Mouse (Mus musculus) embryonic facial prominence, embryonic 11.5 days (tissue): ENCODE results near the gene Tnip3. TPM values are rescaled to one million over a fixed set of nuclear protein-coding genes. Genes with fewer than 3 reads are reported as not detected.
A peak's percentile ranks its signal among the peaks of the same experiment; 100 is the strongest.

ENCODE experiments used
- ATAC-seq: fragments of 200-750 bp; cut with Nextera tagmentation; replicated peaks from 2 replicates; pipeline ENCODE4 v1.8.0; 2017; ENCODE audit warnings: low read depth; ENCODE audit not compliant: insufficient number of reproducible peaks, low FRiP score, low TSS enrichment
- DNase-seq: peaks from one replicate; pipeline ENCODE4 v3.0.0-alpha.2; 2015; ENCODE audit warnings: low spot score
- H3K27ac ChIP-seq: fragments of 300-500 bp; sonication (generic); replicated peaks from 2 replicates; pipeline ENCODE4 v1.5.1; 2014; ENCODE audit warnings: mild to moderate bottlenecking, low read depth, low read length, control low read depth
- H3K27me3 ChIP-seq: fragments of 300-500 bp; sonication (generic); 2 replicates; pipeline ENCODE4 v1.6.1; 2014; ENCODE audit warnings: mild to moderate bottlenecking, low read length, moderate library complexity, mixed read lengths; ENCODE audit not compliant: control insufficient read depth, insufficient read depth
- H3K36me3 ChIP-seq: fragments of 300-500 bp; sonication (generic); replicated peaks from 2 replicates; pipeline ENCODE4 v1.6.1; 2014; ENCODE audit warnings: low read depth, mild to moderate bottlenecking, low read length, moderate library complexity, mixed read lengths; ENCODE audit not compliant: control insufficient read depth, insufficient read depth
- H3K4me1 ChIP-seq: fragments of 300-500 bp; sonication (generic); 2 replicates; pipeline ENCODE4 v1.6.1; 2014; ENCODE audit warnings: low read length, mixed read lengths; ENCODE audit not compliant: control insufficient read depth, insufficient read depth
- H3K4me2 ChIP-seq: fragments of 300-500 bp; sonication (generic); 2 replicates; pipeline ENCODE4 v1.6.1; 2014; ENCODE audit warnings: low read depth, mild to moderate bottlenecking, control low read depth, low read length, moderate library complexity
- H3K4me3 ChIP-seq: fragments of 300-500 bp; sonication (generic); 2 replicates; pipeline ENCODE4 v1.5.1; 2014; ENCODE audit warnings: low read depth, low read length, control low read depth
- H3K9ac ChIP-seq: fragments of 300-500 bp; sonication (generic); replicated peaks from 2 replicates; pipeline ENCODE4 v1.6.1; 2014; ENCODE audit warnings: mild to moderate bottlenecking, control low read depth, low read length
- H3K9me3 ChIP-seq: fragments of 300-500 bp; sonication (generic); replicated peaks from 2 replicates; pipeline ENCODE4 v1.6.1; 2016; ENCODE audit warnings: mild to moderate bottlenecking, low read length, inconsistent platforms, mixed read lengths; ENCODE audit not compliant: control insufficient read depth
- WGBS: fragments of 180-500 bp; shearing (Covaris S2); extraction: QIAGEN DNeasy Blood & Tissue Kit; methylation state at CpG from one replicate; pipeline ENCODE4 v1.1.7; 2014; 5-methylcytosine and 5-hydroxymethylcytosine counted together
- polyA plus RNA-seq: library from polyadenylated mRNA; unstranded; fragments of >200 nt; fragmentation: Nextera tagmentation; extraction: Ambion mirVana; gene quantifications from 2 replicates; pipeline ENCODE4 v1.2.1, GENCODE M21; 2014

Gene Tnip3
- polyA plus RNA-seq, 1 experiment from 2014 or later: not detected

DNA sequence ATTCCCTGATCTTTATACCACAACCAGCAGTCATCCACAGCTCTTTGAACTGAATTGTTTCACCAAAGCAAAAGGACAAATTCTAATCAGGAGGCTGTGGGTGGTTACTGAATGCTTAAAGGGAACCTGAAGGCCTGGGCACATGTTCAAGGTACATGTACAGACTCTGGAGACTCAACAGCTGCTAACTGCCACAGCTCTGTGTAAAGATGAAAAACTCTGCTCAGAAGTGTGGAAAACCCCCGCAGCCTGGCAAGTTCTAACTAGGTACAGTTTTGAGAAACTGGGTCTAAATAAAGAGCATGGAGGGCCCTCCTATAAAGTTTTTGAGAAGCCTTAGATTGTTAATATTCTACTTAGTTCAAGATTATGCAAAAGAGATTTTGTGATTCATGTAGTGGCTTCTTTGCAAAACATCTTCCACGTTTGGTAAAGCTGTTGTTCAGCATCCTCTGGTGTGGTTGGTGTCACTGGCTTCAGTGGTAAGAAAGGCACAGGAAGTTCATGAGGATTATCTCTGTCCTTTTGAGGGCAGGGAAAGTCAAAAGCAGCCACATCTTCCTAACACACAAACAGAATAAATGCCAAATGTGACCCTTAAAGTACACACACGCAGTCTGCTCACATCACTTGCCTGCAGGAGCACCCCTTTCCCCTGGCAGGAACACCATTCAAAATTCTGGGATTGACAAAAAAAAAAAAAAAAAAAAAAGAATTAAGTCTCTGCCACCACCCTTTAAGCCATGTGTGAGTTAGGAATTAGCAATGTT lies 39.0 kb downstream of the Tnip3 start:
- DNase-seq (no peak), ATAC-seq (no peak)
- Histone ChIP-seq H3K9ac (no peak overlapping the region), H3K36me3 (no peaks in the 10 kb centered on the region), H3K4me3 (no peak overlapping the region), H3K4me2 (no peak overlapping the region), H3K27me3 (no peaks in the 10 kb centered on the region), H3K27ac (no peak overlapping the region), H3K9me3 (no peaks in the 10 kb centered on the region), H3K4me1 (no peaks in the 10 kb centered on the region)
- WGBS: 74% methylated on average over 3 of the region's 3 CpGs

DNA sequence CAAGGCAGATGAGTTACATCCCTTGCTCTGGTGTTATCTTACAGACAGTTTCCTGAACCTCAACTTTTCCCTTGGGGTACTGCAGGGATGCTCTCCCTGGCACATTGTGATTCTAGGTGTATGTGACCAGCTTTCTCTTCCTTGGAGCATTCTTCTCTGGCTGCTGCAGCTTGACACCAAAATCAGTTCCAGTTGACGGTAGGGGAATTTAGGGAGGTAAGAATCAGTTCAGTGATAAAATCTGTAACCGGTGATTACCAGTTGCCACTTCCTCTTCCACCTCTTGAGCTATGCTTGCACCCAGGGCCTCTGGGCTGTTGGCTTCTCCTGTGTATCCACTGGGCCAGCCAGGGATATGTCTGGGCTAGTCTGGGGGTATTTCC lies 39.5 kb downstream of the Tnip3 start:
- Histone ChIP-seq H3K9ac (no peak overlapping the region), H3K27ac (no peak overlapping the region), H3K4me3 (no peak overlapping the region), H3K4me1 (no peaks in the 10 kb centered on the region), H3K4me2 (no peak overlapping the region), H3K9me3 (no peaks in the 10 kb centered on the region), H3K36me3 (no peaks in the 10 kb centered on the region), H3K27me3 (no peaks in the 10 kb centered on the region)
- no peak for DNase-seq
- 48% methylated on average over 2 of the region's 2 CpGs for WGBS
- ATAC-seq: no peak

DNA sequence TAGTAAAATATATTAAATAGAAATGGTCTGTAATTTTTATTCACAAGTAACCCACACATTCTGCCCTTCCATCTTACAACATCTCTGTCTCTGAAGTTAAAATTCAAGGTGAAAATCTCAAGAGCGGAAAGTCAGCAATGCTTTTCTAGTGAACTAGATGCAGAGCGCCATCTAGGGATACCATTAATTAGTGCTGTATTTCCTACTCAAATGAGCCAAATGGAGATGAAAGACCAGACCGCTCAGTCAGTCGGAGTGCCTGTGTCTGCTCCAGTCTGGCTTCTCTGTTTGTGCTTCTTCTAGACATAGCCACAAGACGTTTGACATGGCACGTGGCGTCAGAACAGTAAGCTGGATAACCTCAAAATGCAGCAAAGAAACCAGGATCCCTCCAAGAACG lies 44.6 kb downstream of the Tnip3 start:
- no peaks in the 10 kb centered on the region for H3K9me3 ChIP-seq
- DNase-seq (peak; percentile 83), ATAC-seq (no peak)
- no peak overlapping the region for H3K4me2 ChIP-seq
- no peak overlapping the region for H3K9ac ChIP-seq
- no peaks in the 10 kb centered on the region for H3K27me3 ChIP-seq
- H3K4me1 ChIP-seq: no peaks in the 10 kb centered on the region
- 36% methylated on average over 8 of the region's 8 CpGs for WGBS
- H3K27ac ChIP-seq: no peak overlapping the region
- no peak overlapping the region for H3K4me3 ChIP-seq
- no peaks in the 10 kb centered on the region for H3K36me3 ChIP-seq

DNA sequence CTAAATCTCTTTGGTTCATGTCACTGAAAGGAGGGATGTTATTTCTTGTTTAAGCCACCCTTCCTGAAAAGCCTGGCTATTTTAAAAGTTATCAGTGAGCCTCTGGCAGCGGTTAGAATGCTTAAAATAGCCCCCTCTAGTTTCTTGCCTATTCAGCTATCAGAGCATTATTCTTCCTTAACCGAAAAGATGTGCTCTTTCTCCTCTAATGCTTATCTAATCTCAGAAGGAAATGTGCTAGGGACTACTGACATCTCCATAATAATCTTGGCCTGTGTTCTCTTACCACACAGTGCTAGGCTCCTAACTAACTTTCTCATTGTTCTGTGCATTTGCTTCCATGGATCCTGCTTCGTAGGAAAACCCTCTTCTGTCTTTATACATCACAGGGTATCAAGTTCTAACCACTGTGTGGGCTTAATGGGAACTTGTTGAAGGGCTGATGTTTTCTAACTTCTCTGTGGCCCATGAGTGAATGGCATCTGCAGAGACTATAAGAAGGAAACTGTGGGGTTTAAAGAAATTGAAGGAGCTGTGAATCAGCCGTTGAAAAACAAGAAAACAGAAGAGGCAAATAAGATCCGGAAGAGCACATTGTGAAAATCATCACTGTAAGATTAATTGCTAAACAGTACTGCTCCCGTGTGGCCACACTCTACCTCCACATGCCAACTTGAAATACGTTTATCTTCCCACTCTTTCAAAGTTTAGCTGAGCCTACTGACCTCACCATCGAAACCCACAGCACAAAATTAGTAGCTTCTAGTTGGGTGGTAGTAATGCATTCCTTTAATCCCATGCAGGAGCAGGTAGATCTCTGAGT lies 53.2 kb downstream of the Tnip3 start:
- Histone ChIP-seq H3K36me3 (no peaks in the 10 kb centered on the region), H3K27ac (no peak overlapping the region), H3K27me3 (no peaks in the 10 kb centered on the region), H3K9me3 (no peaks in the 10 kb centered on the region), H3K4me2 (no peak overlapping the region), H3K4me1 (no peaks in the 10 kb centered on the region), H3K4me3 (no peak overlapping the region), H3K9ac (no peak overlapping the region)
- no peak for DNase-seq
- WGBS: 79% methylated on average over 8 of the region's 8 CpGs
- ATAC-seq: no peak

DNA sequence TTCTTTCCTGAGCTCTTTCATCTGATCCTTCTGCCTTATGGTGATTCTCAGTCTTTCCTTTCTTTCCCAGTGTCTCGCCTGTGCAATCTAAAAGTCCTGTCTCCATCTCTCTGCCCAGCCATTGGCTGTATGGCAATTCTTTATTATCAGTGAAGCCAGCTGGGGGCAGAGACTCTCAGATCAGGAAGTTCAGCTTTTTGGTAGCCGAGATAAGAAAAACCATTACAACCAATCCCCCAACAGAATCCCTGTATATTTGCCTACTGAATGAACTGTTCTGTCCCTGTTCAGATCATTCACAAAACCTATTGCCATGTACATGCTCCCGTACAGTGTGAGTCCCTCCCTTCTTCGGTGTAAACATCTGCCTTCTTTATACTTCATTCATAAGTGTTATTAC lies 57.9 kb downstream of the Tnip3 start:
- Histone ChIP-seq H3K9me3 (no peaks in the 10 kb centered on the region), H3K4me1 (no peaks in the 10 kb centered on the region), H3K27ac (no peak overlapping the region), H3K27me3 (no peaks in the 10 kb centered on the region), H3K9ac (no peak overlapping the region), H3K4me2 (no peak overlapping the region), H3K36me3 (no peaks in the 10 kb centered on the region), H3K4me3 (no peak overlapping the region)
- ATAC-seq (no peak), DNase-seq (no peak)
- WGBS: 90% methylated on average over 4 of the region's 4 CpGs

DNA sequence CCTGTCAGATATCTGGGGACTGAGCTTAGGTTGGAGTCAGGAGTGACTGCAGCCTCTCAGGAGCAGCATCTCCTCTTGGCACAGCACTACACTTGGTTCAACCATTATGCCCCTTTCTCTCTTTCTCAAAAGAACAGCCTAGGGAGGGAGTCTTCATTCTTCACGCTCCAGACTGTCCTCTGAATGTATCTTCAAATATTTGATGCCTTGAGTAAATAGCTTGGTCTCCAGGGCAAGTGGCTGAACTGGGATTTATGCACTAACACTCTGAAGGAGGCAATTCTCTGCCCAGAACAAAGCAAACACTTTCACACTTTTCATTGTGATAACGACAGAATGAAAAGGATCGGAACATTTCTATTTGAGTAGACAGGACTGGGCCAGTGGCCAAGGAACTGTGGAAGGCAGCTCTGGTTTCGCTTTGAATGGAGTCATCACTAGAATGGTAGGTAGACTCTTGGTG lies 59.8 kb downstream of the Tnip3 start:
- H3K9ac ChIP-seq: no peak overlapping the region
- H3K4me3 ChIP-seq: no peak overlapping the region
- ATAC-seq: no peak
- H3K4me2 ChIP-seq: no peak overlapping the region
- no peak overlapping the region for H3K27ac ChIP-seq
- no peaks in the 10 kb centered on the region for H3K9me3 ChIP-seq
- 71% methylated on average over 4 of the region's 4 CpGs for WGBS
- H3K36me3 ChIP-seq: no peaks in the 10 kb centered on the region
- no peak for DNase-seq
- H3K4me1 ChIP-seq: no peaks in the 10 kb centered on the region
- H3K27me3 ChIP-seq: no peaks in the 10 kb centered on the region

DNA sequence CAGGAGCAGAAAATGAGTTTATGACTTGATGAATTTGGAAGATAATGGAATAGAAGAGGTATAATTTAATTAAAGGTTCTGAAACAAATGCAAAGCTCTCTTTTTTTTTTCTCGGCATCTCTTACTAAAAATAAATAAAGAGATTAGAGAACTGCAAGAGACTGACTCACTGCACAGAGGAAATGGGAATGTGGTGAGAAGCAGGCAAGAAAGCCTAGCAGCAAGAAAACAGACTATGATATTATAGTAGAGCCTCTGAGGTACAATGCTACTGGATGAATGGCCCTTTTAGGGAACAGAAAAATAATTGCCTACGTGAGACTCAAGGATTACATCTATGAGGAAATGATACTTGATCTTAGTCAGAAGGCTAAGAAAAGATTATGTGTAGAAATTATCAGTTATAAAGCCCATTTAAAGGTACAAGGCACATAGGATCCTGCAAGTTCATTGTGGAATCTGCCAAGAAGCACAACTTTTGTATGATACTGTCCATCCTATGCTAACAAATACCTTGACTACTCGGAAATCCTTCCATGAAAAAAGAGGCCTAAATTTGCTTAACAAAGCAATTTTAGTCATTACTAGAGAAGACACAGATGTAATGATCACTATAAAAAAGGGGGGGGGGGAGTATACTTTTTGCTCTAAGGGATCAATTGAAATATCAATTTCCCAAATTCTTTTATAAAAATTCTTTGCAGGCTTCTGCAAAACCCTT lies 60.4 kb downstream of the Tnip3 start:
- DNase-seq (no peak), ATAC-seq (no peak)
- Histone ChIP-seq H3K4me3 (no peak overlapping the region), H3K27ac (no peak overlapping the region), H3K27me3 (no peaks in the 10 kb centered on the region), H3K4me2 (no peak overlapping the region), H3K36me3 (no peaks in the 10 kb centered on the region), H3K9me3 (no peaks in the 10 kb centered on the region), H3K4me1 (no peaks in the 10 kb centered on the region), H3K9ac (no peak overlapping the region)
- 86% methylated on average over 3 of the region's 3 CpGs for WGBS
